Mouse (Mus musculus): ENCODE results near the gene Galr2.
A peak's percentile ranks its signal among the peaks of the same experiment; 100 is the strongest.

The Galr2 gene

GRCm38 (mm10) chr11:116280751-116281663, at the start of gene Galr2:
Galr2 (plus strand) TSS chr11:116280939.
- DNase-seq (ENCODE audit: extremely low read depth, low read depth, low spot score), result no peak

DNA sequence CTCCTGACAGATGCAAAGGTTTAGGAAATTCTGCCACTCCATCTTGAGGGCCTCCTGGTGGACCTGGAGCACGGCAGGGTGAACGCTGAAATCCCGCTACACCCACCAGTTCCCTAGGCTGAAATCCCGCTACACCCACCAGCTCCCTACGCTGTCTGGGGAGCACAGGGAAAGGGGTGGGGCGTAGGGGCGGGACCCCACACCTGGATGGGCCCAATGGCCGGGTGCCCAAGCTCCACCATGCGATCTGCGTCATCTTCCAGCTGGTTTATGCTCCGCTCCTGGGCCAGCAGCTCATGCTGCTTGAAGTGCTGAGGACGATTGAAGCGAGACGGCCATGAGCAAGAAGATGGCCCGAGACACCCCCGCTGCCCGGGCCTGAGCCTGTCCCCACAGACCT, 48.3 kb upstream of the Galr2 start:
- no peak for DNase-seq (ENCODE audit: extremely low read depth, low read depth, low spot score)

- DNase-seq (ENCODE audit: extremely low read depth, low read depth, low spot score), result no peak
These were observed 45.8 kb upstream of the Galr2 start for GRCm38 (mm10) chr11:116234901-116235300.

DNA sequence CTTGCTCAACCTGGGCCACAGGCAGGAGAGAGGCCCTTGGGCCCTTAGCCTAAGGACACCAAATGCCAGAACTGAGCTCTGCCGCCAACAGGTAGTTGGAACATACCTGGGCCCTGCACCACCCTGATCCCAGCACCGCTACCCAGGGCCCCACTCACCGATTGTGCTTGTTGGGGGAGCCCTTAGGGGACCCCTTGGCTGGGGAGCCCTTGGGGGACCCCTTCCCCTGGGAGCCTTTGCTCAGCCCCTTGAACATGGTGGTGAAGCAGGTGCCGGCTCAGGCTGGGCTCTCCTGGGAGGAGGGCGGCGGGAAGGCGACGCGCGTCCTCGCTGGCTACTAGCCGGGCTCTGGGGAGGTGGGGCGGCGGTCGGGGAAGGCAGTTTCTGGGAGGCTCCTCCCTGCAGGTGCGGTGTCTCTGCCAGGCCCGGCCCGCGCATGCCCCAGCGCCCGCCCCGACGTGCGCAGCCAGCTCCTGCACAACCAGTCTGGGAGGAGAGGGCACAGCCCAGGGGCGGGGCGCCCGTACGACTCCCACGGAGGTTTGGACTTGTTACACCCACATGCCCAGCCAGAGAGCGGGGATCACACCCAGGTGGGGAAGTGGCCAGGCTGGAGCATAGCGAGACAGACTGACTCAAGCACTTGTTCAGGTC, 42.9 kb upstream of the Galr2 start, which contains the start of gene Evpl:
Evpl (minus strand) TSS at position 336 of the 654 bp plus-strand sequence.
- peak; percentile 52 for DNase-seq (ENCODE audit: extremely low read depth, low read depth, low spot score)

DNA sequence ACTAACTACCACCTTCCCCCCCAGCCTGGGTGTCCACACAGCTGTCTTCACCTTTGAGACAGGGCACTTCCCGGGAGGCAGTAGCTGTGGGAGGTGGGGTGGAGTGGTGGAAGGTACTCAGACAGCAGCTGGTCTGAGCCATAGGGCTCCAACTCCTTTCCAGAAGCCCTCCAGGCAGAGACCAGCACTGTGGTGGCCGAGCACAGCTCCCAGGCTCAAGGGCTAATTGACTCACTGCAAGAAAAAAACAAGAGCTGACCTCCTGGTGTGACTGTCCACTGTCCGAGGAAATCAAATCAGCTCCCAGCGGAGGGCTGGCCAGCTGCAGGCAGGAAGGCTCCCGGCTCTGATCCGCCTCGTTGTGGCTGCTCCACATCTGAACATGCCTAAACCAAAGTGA, 40.9 kb upstream of the Galr2 start:
- DNase-seq (ENCODE audit: extremely low read depth, low read depth, low spot score), result no peak

DNA sequence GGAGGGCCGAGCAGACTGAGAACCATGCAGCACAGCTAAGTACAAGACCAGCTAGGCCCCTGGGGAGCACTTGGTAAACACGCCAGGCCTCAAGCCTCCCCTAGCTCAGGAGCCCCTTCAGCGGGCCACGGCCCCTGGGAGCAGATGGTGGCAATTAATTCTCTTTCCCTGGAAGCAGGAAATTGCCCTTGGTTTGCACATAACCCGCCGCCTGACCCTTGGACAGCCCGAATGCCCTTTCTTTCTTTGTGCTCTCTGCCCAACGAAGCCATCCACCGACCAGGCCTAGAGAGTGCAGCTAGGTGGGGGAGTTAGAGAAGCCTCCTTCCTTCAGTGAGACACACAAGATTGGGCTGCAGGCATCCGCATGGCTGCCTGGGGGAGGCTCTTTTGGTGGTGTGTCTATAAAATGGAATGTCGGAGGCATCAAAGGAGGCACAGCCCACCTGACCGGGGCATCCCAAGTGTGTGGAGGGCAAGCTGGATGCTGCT, 38.9 kb upstream of the Galr2 start:
- no peak for DNase-seq (ENCODE audit: extremely low read depth, low read depth, low spot score)

- DNase-seq (ENCODE audit: extremely low read depth, low read depth, low spot score), result no peak
These were observed 36.2 kb upstream of the Galr2 start for GRCm38 (mm10) chr11:116244580-116244979.

DNA sequence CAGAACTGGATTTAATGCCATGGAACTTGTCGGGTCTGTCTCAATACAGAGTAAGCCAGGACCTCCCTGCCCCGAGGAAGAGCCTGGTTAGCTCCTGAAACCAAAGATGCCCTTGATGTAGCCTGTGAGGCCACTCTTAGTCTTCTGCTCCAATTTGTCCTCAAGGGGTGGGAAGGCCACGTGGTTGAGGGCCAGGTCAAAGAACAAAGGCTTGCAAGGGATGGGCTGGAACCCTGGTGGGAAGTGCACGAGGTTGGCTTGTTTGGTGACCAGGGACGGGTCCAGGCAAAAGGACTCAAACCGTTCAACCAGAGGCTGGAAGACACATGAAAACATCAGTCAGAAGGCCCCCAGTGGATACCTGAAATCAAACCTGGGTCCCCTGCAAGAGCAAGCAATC, 35.1 kb upstream of the Galr2 start:
- DNase-seq (ENCODE audit: extremely low read depth, low read depth, low spot score), result no peak

DNA sequence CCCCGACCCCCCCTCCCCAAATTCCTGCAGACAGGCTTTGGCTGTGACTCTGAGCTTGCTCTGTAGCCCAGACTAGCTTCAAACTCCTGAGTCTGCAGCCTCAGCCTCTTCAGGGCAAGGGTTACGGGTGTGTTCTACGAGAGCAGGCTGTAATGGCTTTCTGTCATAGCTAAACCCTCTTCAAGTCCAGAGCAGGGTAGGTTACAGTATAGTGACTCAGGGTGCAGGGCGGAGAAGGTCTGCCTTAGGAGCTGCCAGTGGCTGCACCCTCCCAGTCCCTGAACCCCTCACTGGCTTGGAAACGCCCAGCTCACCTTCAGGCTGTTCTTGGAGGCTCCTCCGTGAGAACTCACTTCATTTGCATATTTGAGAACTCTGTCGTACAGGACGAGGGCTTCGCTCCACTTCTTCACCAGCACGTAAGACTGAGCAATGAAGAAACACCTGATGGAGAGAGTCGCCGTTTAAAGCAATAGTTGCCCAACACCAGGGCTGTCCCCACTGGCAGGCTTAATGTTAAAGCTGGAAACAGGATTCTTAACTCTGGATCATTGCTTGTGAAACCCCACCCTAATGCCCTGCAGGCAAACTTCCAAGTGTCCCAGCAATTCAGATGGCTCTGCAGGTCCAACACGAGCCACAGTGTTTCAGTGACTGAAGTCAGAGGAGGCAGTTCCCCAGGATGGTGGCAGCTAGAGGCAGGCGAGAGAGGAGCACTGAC, 33.1 kb upstream of the Galr2 start:
- peak; percentile 58 for DNase-seq (ENCODE audit: extremely low read depth, low read depth, low spot score)

DNA sequence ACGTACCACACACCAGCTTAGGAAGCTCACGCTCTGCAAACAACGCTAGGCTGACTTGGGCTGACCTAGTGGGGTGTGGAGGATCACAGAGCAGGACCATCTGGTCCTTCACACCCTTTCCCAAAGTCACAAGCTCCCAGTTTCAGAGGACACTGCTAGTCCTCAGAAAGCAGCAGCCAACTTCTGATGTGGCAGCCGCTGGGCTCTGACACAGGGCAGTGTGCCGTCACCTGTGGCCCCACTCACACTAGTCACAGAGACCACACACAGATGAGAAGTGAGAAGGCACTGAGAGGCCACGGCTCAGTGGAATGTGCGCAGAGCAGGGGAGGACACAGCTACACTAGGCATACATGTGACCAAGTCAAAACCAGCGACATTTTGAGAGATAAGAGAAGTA, 29.8 kb upstream of the Galr2 start:
- no peak for DNase-seq (ENCODE audit: extremely low read depth, low read depth, low spot score)

- no peak for DNase-seq (ENCODE audit: extremely low read depth, low read depth, low spot score)
These were observed 27.6 kb upstream of the Galr2 start for GRCm38 (mm10) chr11:116253076-116253600.

GRCm38 (mm10) chr11:116254627-116255026, 26.1 kb upstream of the Galr2 start:
- DNase-seq (ENCODE audit: extremely low read depth, low read depth, low spot score), result no peak

DNA sequence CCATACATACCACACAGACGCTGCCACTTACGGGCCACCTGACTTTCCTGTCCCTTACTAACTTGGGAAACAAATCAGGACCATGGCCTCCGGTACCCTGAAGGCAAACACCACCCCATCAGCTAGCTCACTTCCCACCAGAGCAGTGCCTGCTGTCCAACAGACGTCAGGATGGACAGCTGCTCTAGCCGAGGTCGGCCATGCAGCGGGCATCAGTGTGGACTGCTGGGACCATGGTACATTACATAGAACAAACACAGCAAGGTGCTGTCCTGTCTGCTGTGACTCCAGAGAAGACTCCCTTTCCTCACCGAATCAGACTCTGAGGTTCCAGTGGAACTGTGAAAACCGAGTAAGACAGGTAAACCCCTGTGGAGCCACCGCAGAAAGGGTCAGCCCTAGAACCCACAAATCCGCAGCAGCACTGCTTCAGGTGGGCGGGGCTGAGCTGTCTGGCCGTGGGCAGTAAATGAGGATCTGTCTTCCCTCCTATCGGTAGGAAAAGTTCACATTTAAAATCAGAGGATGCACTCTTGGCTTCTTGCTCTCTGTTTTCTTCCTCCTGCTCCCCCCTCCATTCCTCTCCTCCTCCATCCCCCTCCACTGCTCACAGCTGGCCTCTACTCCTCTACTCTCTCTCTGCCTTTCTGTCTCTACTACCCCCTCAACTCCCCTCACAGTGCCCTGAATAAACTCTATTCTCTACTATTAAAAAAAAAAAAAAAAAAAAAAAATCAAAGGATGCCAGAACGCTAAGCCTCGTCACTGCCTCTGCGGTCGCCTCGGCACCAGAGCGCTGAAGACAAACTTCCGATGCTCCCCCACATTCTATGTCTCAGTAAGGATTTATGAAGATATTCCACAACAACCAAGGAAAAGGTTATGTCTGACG, 25.4 kb upstream of the Galr2 start:
- DNase-seq (ENCODE audit: extremely low read depth, low read depth, low spot score), result no peak

DNA sequence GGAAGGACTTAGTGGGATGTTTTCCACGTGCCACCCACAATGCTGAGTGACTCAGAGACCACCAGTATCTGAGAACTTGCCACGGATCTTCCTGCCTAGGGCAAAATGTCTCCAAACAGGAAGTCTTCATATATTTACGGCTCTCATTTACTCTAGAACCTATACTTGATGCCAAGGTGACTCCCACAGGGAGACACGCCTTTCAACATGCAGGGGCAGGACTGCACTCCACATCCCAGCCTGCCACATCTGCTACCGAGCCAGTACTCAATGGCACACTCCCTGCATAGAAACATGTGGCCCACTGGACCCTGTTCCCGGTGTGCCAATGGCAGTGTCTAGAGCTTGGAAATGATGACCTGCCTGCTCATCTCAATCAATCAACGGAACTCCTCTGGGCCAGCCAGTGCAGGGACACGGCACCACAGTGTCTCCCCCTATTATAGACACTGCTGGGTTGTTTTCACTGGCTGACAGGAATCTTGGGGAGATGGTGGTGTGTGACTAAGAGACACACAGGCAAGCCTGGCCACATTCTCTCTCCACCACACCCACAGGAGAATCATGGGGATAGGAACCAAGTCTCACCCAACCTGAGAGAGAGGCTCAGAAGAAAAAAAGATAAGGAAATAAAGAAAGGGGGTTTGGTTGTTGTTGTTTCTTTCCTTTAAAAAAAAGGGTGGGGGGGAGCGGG, 24.6 kb upstream of the Galr2 start:
- no peak for DNase-seq (ENCODE audit: extremely low read depth, low read depth, low spot score)

DNA sequence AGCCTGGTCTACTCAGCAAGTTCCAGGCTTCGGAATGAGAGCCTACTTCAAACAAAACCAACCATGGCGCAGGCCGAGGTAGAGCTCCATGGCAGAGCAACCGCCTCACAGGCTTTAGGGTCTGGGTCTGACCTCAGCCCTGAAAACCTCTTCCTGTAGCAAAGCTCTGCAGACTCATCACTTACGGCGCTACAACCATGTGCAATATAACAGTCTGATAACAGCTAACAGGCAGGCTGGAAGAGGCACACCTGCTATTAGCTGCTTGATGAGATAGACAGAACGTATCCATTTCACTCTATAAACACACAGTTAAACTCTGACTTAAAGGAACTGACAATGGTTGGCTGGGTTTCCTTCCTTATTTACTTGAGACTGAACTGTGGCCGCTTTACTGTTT, 21.3 kb upstream of the Galr2 start:
- no peak for DNase-seq (ENCODE audit: extremely low read depth, low read depth, low spot score)

GRCm38 (mm10) chr11:116260259-116260658, 20.5 kb upstream of the Galr2 start:
- peak; percentile 54 for DNase-seq (ENCODE audit: extremely low read depth, low read depth, low spot score)

GRCm38 (mm10) chr11:116265352-116265751, 15.4 kb upstream of the Galr2 start:
- no peak for DNase-seq (ENCODE audit: extremely low read depth, low read depth, low spot score)

- no peak for DNase-seq (ENCODE audit: extremely low read depth, low read depth, low spot score)
These were observed 14.9 kb upstream of the Galr2 start for GRCm38 (mm10) chr11:116265850-116266249.

GRCm38 (mm10) chr11:116267637-116268036, 13.1 kb upstream of the Galr2 start:
- DNase-seq (ENCODE audit: extremely low read depth, low read depth, low spot score), result no peak

DNA sequence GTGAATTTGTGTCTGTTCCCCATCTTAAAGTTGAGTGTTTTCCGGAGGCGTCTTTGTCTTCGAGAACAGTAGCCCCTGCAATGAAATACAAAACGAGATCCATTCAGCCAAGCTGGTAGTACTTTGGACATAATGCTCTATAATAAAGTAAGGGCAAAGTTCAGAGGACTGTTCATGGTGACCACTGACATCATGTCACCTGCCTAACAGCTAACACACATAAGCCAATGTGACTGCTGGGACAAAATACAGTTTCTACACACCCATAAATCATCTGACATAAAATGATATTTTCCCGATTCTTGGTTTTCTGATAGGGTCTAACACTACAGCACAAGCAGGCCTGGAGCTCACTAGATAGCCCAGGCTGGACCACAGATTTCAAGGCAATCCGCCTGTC, 12.4 kb upstream of the Galr2 start:
- no peak for DNase-seq (ENCODE audit: extremely low read depth, low read depth, low spot score)

Measured in fat pad, adult 2 months (tissue).